Mouse (Mus musculus) brain, embryonic 18.5 days (tissue): ENCODE measurements at regions not wholly inside any gene's neighbourhood (a gene's known extent, or its start where the extent isn't known, plus 50 kb on each side); places are given as distances from the start of the nearest gene placed in this dataset.
"Not testable (repeated sequence)": the region's sequence is repeated elsewhere in the genome, so short reads cannot be mapped to it uniquely, and the experiment has no call there.

Experiments
- DNase-seq: peaks from one replicate; pipeline ENCODE4 v3.0.0-alpha.2; 2012; ENCODE audit warnings: low read depth, low spot score

DNA sequence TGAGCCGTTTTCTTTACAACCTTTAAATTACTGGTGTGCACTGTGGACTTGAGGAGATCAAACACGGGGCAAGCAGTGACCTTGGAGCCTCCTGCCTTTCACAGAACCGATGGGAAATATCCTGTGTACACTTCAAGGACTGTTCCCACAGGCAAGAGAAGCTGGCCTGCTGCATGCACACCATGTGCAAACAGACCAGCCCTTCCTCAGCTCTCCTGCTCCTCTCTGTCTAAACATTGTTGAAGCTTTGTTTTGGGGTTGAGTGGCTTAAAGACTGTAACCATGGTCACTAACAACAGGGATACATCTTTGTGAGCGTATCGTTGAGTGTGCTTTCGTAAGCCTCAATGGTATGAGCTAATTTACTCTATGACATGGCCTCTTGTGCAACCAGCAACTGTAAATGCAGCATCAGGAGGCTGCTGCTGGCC lies 50.2 kb upstream of the Agps start:
- DNase-seq, result no peak

DNA sequence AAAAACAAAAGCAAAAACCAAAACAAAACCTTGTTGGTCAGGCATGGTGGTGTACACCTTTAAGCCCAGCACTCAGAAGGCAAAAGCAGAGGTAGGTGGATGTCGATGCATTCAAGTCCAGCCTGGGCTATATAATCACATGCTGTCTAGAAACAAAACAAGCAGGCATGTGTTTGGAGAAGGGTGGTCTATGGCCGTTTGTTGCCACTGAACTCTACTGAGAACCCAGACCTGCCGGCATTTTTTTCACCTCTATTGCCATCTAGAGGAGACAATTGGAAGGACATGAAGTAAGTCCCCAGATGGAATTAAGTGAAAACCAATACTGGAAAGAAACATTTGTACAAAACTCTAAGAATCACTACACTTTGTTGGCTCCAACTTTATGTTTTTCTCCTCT lies 50.9 kb upstream of the Agps start:
- peak; percentile 28 for DNase-seq

DNA sequence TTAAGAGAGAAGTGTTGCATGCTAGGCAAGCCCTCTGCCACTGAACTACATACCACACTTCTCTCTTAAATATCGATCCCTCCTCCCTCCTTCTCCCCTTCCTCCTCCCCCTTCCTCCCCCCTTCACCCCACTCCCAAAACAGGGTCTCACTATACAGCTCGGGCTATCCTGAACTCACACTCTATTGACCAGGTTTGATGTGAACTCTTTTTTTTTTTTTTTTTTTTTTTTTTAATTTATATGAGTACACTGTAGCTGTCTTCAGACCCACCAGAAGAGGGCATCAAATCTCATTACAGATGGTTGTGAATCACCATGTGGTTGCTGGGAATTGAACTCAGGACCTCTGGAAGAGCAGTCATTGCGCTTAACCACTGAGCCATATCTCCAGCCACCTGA lies 53.3 kb upstream of the Agps start:
- not testable (repeated sequence) for DNase-seq

DNA sequence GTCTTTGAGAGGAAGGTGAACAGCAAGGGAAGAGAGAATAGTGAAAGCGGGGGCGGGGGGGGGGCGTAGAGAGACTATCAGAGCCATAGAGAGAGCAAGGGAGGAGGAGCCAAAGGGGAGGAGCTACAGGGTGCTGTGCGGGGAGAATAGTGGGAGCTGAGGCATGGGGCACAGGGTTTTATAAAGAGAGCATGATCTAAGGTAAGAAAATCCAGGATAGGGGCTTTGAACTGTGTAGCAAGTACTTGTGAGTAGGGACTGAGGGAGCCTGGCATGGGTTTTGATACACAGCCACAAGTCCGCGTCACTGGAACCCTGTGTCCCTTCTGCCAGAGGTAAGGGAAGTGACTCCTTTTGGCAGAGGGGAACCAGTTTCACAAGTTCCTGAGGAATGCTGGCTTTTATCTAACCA lies 54.9 kb upstream of the Agps start:
- DNase-seq, result no peak

DNA sequence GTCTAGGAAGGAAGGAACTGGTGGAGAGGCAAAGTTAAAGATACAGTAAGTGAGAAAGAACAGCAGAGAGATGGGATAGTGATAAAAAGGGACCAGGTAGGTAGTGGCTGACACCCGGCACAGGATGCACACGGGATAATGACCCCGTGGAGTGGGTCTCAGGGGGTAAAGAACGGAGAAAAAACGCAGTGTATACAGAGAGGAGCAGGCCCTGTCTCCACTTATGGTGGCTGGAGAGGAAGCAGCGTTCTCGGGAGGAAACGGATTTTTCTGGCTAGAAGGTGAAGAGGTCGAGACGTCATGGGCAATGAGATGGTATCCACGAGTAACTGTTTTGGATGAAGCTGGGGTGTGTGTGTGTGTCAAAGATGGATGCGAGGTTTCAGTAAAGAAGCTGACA lies 55.4 kb upstream of the Agps start:
- no peak for DNase-seq

DNA sequence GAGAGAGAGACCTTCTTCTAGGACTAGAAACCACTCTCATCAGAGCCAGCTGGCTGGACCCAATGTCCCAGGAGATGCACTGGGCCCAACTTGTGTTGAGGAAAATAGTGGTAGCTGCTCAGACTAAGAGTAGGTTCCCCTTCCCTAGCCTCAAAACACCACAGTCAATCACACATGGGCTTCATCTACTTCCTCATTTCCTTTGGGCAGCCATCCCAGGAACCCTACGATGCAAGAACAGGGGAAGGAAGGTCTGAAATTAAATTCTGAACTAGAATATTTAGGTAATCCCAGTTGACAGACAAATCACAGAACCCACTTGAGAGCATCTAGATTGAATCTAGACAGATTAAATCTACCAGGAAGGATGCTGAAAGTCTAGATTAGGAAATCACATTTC lies 56.8 kb upstream of the Agps start:
- DNase-seq, result no peak

DNA sequence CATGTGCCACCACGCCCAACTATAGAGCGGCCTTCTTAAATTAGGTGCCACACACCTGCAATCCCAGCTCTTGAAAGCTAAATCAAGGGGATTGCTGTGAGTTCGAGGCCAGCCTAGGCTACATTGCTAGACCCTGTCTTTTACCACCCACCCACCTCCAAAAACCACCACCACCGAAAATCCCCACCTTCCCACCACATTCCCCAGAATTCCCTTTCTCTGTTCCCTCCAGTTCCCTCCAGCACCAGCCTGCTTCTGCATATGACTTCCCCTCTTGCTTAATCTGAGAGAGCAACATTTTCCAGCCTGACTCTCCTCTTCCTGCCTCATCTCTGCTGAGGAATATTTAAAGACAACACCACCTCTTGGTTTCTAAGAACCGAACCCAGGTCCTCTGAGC lies 58.5 kb upstream of the Agps start:
- no peak for DNase-seq

DNA sequence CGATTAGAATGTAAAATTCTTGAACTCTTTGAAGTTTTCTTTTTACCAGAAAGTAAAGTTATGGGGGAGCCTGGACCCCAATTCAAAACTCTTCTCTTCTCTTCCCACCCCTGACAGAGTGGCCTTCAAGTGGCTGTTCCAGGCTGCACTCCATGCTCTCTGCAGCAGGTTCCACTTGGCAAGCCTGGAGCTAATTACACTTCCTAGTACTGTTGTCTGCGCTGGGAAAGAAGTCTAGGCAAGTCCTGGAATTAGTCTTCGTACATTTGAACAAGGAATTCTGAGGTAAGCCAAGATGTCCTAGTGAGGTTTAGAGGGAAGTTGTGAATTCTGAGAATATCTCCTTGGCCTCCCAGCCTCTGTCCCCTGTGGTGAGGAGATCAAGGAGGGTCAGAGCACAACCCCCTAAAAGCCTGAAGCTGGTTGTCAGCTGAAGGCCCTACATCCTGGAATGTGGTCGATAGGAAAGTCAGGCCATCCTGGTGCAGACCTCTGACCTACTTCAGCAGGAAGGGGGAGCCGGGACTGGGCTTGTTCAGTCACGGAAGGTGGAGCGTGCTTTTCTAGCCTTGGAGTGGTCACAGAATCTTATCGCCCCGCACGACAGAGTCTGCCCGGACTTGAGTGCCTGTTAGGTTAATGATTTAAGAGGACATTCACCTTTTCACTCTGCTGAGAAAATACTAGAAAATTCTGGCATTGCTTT lies 59.6 kb upstream of the Agps start:
- DNase-seq, result no peak

DNA sequence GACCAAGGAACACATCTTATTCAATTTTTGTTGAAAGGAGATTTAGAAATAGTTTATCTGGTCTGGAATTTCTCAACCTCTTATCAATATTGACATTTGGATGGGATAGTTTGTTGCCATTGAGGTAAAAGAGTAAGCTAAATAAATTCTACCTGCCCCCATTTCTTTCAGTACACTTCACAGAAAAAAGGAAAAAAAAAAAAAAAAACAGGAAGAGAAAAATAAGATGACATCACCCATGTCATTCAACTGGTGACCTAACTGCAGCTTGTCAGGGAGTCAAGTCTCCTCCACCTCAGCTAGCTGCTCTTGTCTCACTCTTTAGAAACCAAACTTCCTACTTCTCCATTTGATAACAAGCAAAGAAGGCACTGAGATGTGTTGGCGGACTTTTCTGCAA lies 61.3 kb upstream of the Agps start:
- no peak for DNase-seq

DNA sequence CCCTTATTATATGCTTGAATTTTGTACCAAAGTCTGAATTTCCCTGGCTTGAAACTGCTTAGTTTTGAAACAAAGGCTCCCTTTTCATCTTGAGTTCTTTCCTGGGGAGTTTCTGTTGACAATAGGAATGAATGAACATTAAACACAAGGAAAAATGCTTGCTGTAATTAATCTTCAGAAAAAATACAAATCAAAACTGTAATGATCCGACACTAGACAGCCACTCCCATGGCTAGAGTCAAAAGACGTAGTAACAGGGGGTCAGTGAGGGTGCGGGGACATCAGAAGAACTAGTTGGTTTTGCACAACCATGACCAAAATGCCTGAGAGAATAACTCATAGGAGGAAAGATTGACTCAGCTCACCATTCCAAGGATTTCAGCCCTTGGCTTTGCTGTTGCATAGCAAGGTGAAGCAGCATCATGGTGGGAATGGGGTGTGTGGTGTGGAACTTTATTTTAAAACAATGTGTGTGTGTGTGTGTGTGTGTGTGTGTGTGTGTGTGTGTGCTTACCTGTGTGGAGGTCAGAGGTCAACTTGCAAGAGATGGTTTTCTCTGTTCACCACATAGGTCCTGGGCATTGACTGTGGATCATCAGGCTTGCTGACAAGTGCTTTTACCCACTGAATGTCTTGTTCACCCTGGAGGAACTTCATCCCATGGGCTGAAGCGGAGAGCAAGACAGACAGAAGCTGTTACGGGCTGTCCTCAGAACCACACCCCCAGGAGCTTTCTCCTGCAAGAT lies 63.2 kb upstream of the Agps start:
- DNase-seq, result no peak

DNA sequence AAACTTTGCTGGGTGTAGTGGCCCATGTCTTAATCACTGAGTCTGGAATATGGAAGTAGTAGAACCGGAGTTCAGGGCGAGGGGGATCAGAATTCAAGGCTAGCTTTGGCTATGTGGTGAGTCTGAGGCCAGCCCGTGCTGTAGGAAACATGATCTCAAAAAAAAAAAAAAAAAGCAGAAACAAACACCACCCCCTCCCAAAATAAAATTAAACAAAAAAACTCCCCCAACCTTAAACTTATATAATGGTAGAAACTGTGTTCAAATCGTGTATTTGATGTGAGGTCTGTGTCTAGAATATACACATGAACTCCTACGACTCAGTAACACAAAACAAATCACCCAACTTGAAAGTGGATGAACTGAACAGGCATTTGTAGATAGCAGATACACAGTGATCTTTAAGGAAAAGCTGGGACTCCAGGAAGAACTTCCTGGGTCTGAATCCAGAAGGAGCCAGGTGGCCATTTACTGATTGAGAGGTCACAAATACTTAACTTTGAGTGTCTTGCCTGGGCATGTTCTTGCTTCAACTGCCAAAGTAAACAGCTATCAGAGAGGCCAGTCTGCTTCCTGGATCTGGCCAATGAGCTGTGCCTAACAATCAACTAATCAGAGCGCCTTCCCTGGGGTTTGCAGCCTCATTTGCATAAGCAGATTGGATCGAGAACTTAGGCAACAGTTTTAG lies 63.6 kb upstream of the Nfe2l2 start:
- DNase-seq, result peak; percentile 30

DNA sequence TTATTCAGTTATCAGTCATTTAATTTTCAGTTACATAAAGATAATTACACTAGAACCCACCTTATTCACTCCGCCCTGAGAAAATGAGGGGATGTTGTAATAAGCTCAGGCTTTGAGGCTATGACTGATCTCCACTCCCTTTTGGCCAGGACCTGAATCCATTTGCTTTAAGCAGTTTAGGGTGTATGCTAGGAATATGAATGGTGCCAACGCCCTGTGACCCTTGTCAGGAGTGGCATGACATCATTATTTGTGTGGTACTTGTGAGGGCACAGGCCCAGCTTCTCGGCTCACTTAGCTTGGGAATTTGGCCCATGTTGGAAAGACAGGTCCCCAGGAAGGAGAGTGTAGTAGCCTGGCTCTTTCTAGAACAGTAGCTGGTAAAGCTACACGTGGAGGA lies 61.0 kb upstream of the Nfe2l2 start:
- DNase-seq, result no peak

DNA sequence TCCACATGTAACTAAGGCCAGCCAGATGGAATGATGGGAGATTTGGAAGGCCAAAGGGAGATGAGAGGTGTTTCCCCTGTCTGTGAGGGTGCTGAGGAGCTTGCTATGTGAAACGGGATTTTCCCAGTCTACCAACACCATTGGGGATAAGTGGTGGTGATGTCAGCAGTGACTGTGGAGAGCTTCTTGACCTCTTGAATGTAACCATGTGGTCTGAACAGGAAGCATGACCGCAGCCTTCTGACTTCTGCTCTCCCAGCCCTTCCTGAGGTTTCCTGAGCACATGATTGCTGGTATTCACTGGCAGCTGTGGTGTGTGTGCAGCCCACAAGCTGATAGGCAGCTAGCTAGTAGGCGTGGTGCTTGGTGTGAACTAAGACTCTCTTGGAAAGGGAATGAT lies 58.8 kb upstream of the Nfe2l2 start:
- no peak for DNase-seq

DNA sequence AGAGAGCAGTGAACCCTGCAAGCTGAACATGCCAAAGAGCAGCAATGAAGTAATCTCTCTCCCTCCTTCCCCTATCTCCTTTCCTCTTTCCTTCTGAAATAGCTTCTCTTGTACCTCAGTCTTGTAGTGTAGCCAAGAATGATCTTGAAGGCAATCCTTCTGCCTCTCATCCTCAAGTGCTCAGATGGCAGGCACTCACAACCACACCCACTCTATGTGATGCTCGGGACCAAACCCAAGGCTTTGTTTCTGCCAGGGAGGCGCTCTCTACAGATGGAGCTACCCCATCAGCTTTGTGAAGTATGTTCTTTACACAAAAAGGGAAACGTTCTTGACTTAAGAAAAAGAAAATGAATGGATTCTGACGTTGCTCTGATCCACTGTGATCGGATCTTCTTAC lies 57.6 kb upstream of the Nfe2l2 start:
- no peak for DNase-seq

DNA sequence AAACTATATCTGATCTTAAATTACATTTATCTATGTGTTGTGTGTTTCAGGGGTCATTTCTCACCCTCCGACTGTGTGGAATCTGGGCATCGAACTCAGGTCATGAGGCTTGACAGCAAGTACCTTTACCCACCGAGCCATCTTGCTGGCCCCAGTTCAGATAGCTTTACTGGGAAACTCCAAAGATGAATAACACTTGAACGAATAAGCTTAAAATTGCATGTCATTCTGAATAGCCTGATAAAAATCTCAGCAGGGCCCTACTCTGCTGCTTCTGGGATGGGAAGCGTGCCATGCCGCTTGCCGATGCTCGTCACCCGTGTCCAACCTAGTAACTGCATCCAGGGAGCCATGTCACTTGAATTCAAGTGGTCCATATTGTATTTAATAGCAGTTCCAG lies 57.2 kb upstream of the Nfe2l2 start:
- no peak for DNase-seq

DNA sequence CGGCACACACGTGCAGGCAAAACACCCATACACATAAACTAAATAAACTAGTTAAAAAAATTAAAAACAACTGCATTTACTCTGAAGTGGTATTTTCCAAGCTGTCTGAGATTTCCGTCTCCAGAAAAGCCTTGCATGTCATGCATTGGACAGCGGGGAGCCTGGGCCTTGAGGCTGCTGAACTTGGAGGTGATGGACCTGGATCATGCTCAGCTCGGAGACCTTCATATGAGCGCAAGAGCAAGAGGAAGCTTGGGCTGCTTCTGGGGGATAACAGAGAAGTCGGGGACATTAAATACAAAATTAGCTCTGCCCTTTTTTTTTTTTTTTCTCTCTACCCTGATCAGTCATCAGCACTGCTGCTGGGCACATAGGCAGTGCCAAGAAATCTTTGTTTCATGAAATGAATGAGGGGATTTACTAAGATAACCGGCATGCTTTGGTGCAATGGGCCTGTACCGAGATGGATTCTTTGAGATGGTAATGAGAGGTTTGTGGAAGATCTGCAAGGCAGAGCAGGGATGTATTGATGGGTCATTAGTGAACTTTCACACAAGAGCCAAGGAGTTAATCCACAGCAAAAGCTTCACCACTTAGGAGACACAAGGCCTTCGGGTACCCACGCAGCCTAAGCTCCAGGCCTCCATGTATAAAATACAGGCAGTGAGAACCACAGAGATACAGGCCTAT lies 54.9 kb upstream of the Nfe2l2 start:
- DNase-seq, result no peak

DNA sequence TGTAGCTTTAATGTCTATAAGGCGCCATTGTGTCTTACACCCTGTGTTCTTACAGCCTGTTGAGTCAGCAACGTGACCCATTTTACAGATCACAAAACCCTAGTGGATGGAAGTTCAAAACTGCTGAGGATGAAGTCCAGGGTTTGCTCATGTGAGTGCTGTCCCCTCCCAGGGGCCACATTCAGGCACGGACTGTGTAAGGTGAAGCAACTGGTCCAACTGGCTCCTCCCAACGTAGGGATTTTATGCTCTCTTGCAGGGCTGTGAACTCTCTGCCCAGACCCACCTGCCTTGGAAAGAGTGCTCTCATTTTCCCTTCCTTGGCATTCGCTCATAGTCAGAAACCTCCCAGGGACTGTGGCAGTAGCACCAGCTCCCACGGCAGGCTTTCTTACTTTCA lies 53.8 kb upstream of the Nfe2l2 start:
- DNase-seq, result no peak

DNA sequence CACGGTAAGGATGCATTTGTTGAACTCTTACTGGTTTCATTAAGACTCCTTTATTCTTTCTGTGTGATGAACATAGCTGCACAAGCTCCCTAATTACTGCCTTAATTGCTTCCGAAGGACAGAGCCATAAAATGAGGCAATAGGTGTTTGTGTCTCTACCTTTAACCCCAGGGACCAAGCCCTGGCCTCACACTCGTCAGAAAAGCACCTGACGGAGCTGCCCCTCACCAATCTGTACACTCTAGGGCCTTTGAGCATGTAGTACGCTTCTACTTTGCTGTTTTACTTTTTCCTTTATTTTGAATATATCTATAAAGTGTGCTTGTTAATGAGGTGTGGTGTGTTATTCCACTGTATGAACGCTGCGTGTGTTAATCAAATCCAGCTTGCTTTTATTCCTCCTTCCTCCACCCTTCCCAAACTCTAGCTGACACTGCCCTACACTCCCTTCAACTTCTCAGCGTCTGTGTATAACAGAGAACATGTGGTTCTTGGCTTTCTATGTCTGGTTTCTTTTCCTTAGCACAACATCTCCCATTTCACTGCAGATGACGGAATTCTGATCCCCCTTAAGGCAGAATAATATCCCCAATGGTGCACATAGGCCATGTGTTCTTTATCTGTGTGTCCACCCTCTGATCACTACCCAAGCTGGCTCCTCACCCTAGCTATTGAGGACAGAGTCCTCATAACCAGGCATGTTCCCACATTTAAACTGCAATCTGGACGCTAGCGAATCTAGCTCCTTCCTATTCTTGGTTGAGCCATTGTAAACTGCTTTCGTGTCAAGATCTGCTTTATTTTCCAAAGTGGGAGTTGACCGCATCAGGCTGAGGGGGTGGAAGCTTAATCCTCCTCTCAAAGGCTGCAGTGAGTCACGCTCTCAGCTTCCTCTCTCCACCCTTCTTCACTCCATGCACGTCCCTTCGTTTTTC lies 52.5 kb upstream of the Nfe2l2 start:
- no peak for DNase-seq

DNA sequence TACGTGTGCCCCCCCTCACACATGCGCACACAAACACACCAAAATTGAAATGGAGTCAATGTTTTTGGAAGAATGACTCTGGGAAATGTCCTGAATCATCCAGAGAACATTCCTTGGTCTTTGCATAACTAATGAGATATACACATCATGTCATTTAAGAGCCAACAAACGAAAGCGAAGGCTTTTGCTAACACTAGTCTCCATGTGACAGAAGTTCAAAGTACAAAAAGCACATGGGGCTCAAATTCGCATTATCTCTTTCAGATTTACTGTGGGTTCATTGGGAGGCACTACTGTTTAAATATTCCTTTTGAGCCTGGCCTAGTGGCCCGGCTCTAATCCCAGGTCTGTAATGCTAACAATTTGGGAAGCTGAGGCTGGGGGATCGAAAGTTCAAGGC lies 50.2 kb upstream of the Nfe2l2 start:
- DNase-seq, result no peak
